Mouse (Mus musculus) WW6 (cell line): ENCODE results near the gene Zfp36l2.
A peak's percentile ranks its signal among the peaks of the same experiment; 100 is the strongest.
"Not testable (repeated sequence)": the region's sequence is repeated elsewhere in the genome, so short reads cannot be mapped to it uniquely, and the experiment has no call there.

Experiments used
- DNase-seq: peaks from one replicate; pipeline ENCODE4 v3.0.0-alpha.2; 2013; ENCODE audit warnings: low read depth, low spot score

The Zfp36l2 gene

DNA sequence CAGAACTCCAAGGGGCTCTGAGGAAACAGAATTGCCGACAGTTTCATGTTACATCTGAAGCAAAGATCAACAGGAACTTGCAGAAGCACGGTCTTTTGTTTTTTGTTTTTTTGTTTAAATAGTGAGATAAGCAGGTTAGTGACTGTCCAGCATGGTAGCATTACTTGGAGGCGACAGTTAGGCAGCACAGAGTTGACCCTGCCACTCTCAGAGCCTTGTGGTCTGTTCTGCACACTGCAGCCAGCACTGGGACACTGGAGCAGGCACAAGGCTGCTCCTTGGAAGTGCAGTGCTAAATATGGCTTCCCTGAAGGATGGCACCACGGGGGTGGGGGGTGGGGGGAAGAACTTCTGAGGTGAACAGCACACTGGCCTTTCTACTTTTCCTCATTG lies 7.3 kb upstream of the Zfp36l2 start:
- no peak for DNase-seq

- no peak for DNase-seq
These were observed 6.7 kb upstream of the Zfp36l2 start for GRCm38 (mm10) chr17:84194282-84195002.

DNA sequence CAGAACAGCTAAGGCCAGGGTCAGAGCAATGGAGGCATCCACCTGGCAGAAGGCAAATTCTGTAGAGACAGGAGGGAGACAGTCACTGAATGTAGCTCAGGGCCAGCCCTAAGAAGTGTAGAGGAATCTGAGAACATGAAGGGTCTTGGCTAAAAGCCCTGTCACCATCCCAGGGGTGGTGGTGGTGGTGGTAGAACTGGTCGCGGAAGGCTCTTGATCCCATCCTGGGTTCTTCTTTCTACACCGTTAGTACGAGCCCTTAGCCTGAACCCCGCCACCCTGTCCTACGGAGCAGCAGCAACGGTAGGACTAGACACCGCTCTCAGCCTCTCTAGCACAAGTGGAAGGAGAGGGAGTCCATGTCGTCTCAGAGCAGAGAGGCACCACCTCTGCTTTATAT lies 5.7 kb upstream of the Zfp36l2 start:
- no peak for DNase-seq

- no peak for DNase-seq
These were observed 4.2 kb upstream of the Zfp36l2 start for GRCm38 (mm10) chr17:84191946-84192345.

- no peak for DNase-seq
These were observed 3.1 kb upstream of the Zfp36l2 start for GRCm38 (mm10) chr17:84190885-84191284.

DNA sequence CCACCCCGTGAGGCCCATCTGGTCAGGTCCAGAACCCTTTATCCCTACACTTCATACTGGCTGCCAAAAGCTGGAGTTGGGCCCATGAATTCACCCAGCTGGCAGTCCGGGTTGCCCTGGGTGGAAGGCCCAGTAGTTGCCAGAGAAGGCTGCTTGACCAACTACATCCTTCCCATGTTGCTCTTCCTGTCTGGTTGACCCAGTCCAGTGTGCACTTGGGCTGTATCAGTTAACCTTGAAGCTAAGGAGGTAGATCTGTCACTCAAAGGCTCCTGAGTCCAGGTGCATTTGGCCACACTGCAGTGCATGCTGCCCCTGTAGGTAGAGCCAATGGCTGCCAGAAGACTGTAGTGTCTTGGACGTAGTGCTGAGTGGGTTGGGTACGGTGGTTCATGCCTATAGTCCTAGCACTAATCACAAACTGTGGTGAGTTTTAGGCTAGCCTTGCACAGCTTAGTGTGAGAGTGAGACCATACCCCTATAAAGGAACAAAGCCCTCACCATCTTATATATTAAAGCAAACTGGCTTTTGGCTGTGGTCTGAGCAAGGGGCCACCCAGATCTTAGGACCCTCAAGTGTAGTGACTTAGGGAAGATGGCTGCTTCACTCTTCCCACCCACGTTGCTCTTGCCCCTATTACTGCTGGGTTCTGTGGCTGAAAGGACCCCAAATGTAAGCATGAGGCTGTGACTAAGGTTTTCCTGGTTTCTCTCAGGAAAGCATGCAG lies 1.5 kb upstream of the Zfp36l2 start:
- no peak for DNase-seq

GRCm38 (mm10) chr17:84188374-84188961 lies 721 bp upstream of the Zfp36l2 start:
- peak; percentile 69 for DNase-seq

- not testable (repeated sequence) for DNase-seq
These were observed 483 bp downstream of the Zfp36l2 start for GRCm38 (mm10) chr17:84187264-84187663.

- DNase-seq: no peak
These were observed 1.1 kb downstream of the Zfp36l2 start for GRCm38 (mm10) chr17:84186451-84187202.

GRCm38 (mm10) chr17:84185581-84186450 lies 1.9 kb downstream of the Zfp36l2 start:
- DNase-seq: no peak

GRCm38 (mm10) chr17:84185011-84185411 lies 2.7 kb downstream of the Zfp36l2 start:
- no peak for DNase-seq

GRCm38 (mm10) chr17:84183291-84183781 lies 4.4 kb downstream of the Zfp36l2 start:
- DNase-seq: no peak

GRCm38 (mm10) chr17:84182311-84183271 lies 5.2 kb downstream of the Zfp36l2 start:
- no peak for DNase-seq

- no peak for DNase-seq
These were observed 6.0 kb downstream of the Zfp36l2 start for GRCm38 (mm10) chr17:84181502-84182310.

DNA sequence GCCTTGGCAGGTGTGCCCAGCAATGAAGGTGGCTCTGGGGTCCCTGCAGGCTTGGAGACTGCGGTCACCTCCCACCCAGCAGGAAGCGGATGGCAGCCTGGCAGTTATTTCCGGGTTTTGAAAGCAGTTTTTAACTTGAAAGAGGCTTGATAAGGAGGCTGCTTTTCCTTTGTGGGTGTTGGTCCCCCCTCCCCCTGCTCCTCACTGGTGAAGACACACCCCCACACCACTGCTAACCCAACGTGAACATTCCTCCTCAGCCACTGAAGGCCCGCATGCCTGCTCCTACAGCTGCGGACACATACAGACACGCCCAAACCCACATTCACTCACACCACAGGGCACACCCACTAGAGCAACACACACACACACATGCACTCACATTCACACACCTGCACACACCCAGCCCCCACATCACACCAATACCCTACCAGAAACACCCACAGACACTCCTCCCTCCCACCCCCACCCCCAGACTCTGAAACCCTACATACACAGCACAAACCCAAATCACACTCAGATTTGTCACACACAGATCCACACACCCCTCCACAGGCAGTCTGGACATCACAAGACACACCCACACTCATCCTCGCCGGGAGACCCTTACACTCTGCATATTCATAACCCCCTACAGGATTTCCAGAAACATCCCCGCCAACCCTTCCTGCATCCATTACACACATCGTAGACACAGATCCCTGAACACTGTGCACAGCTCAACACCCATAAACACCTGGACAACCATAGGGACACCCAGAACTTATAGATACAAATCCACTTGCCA lies 6.8 kb downstream of the Zfp36l2 start:
- no peak for DNase-seq

- DNase-seq: no peak
These were observed 7.8 kb downstream of the Zfp36l2 start for GRCm38 (mm10) chr17:84179973-84180365.

DNA sequence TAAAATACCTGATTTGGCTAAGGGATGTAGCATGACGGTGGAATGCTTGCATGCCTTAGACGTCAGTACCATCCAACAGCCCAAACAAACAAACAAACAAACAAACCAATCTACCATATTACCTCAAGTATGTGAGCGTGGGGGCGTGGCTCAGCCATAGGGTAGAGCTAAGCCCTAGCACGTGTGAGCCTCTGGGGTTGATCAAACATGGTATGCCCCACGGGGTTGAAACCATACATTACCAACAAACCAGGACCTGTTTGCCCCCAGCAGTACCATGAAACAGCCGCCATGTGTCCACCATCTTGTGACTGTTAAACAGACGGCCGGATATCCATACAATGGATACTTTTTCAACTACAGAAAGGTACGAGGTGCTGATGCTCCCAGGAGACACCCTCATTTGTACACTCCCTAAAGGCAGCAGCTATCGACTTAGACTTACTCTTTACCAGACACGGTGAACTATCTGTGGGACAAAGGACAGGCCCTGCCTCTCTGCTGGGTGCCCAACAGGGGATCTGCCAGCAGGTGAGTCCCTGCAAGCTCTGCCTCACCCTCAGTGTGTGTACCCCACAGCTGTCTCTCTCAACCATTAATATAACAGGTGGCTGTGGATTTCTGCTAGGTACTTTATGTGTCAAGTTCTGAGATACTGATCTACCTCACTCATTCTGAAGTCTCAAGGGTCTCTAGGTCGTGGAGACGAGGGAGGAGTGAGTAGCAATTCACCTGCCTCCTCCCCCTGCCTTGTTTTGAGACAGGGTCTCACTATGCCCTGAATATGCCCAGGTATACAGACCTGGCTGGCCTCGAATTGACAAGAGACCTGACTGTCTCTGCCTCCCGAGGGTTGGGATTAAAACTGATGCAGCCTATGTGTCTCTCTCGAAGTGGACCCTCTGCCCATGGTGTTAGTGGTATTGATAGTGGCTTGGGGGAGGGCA lies 8.4 kb downstream of the Zfp36l2 start:
- DNase-seq: no peak
